Mouse (Mus musculus) heart, adult 2 months (tissue): ENCODE results near the gene Ptger4. TPM values are rescaled to one million over a fixed set of nuclear protein-coding genes. Genes with fewer than 3 reads are reported as not detected.

ENCODE experiments used
- DNase-seq, 2 experiments: peaks; one replicate each; pipeline ENCODE4 v3.0.0; 2021
- H3K27ac ChIP-seq: fragments of 200-600 bp; 2 replicates; pipeline ENCODE4 v1.8.1; 2022
- H3K27me3 ChIP-seq: fragments of 200-500 bp; 2 replicates; pipeline ENCODE4 v1.6.1; 2012; ENCODE audit warnings: mild to moderate bottlenecking, low read length, inconsistent platforms, mixed read lengths; ENCODE audit not compliant: control insufficient read depth, insufficient read depth
- H3K36me3 ChIP-seq: fragments of 200-500 bp; 2 replicates; pipeline ENCODE4 v1.6.1; 2012; ENCODE audit warnings: low read length, inconsistent platforms; ENCODE audit not compliant: control insufficient read depth, insufficient read depth
- H3K4me1 ChIP-seq: fragments of 200-500 bp; 2 replicates; pipeline ENCODE4 v1.6.1; 2011; ENCODE audit warnings: low read length; ENCODE audit not compliant: control insufficient read depth, insufficient read depth
- H3K4me3 ChIP-seq: fragments of 200-600 bp; 2 replicates; pipeline ENCODE4 v1.8.1; 2022
- H3K79me2 ChIP-seq: fragments of 200-500 bp; replicated peaks from 2 replicates; pipeline ENCODE4 v1.6.1; 2012; ENCODE audit warnings: mild to moderate bottlenecking, inconsistent platforms, low read length, moderate library complexity, mixed read lengths; ENCODE audit not compliant: control insufficient read depth, insufficient read depth
- H3K9ac ChIP-seq: fragments of 200-500 bp; 2 replicates; pipeline ENCODE4 v1.6.1; 2012; ENCODE audit warnings: low read depth, mild to moderate bottlenecking, control low read depth, inconsistent platforms, low read length, mixed read lengths
- CTCF ChIP-seq: fragments of 200-600 bp; IDR thresholded peaks from 2 replicates; pipeline ENCODE4 v1.8.1; 2022; ENCODE audit warnings: antibody characterized with exemption, mild to moderate bottlenecking, moderate library complexity
- EP300 ChIP-seq: fragments of 200-500 bp; IDR thresholded peaks from 2 replicates; pipeline ENCODE4 v1.6.1; 2011; ENCODE audit warnings: low read depth, low read length, control low read depth; ENCODE audit not compliant: insufficient read depth
- POLR2A ChIP-seq: fragments of 200-500 bp; IDR thresholded peaks from 2 replicates; pipeline ENCODE4 v1.6.1; 2011; ENCODE audit warnings: mild to moderate bottlenecking, low read depth, low read length, control low read depth; ENCODE audit not compliant: insufficient read depth
- WGBS: fragments of 180-500 bp; shearing (Covaris S2); methylation state at CpG from one replicate; pipeline ENCODE4 v1.1.7; 2018; 5-methylcytosine and 5-hydroxymethylcytosine counted together
- intact Hi-C: fragments of 180-260 bp; cut with DNase I; formaldehyde crosslinking; loops from one replicate; pipeline ENCODE4 v1.15.1; 2025
- polyA plus RNA-seq: library from polyadenylated mRNA; depleted of rRNA; stranded (reverse); fragments of >200 nt; gene quantifications from 2 replicates; pipeline ENCODE4 v1.2.3, GENCODE M21; 2012
- total RNA-seq, 2 experiments: library from RNA; stranded (reverse); gene quantifications; 2 replicates each; pipeline ENCODE4 v1.2.3; 2021

Gene Ptger4
- total and polyA plus RNA-seq, 3 experiments: 1.8 to 2.9 (median 2.8) TPM

DNA sequence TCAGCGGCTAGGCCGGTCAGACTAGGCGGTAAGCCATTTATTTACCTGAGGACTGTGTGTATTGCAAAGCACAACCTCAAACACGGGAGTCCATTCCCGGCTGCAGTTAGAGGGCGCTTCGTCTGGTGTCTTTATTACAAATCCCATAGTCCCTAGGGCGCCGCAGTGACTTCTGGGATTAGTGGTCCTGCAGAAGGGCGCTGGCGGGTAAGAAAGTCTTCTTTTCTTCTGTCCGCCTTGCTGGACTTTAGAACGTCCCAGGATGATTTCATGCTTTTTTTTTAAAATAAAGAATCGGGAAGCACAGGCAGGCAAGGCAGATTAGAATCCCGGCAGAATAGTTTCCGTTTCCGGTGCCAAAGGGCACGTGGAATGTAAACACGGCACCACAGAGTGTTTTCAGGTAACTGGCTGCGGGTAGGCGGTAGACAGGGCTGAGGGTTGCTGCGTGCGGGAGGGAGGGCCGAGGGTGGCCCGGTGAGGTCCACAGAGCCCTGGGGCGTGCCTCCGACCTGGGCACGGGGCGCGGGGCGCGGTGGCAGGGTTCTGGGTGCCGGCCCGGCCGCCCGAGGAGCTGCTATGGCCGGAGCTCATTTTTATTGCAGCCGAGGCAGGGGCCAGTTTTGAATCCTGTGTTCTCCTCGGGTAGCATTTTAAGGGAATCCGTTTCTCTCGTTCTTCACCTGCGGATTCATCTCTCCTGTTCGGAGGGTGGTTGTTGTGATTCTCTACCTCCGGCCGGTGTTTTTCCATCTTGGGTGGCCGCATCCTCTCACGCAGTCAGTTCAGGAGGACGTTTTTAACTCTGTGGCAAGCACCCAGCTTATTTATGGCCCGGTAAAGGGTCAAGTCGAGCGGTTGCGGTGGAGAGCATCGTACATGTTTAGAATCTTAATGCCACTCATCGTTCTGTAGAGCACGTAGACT is 58.4 kb downstream of the Ptger4 start, which contains the start of gene Ttc33:
Ttc33 (plus strand) TSS at position 160 of the 927 bp plus-strand sequence.
- DNase-seq: peak; percentile 84
- Histone ChIP-seq H3K36me3 (peaks cover 9% of the 10 kb centered on the region; the same call in 1 of the 2 replicates), H3K27ac (peak within 1 kb of the TSS; percentile 86), H3K4me3 (peak within 1 kb of the TSS; percentile 84), H3K4me1 (0 out of 2 replicates have a peak, but pooled peaks cover 2% of the 10 kb centered on the region), H3K79me2 (peaks cover 7% of the 10 kb centered on the region), H3K27me3 (no peaks in the 10 kb centered on the region), H3K9ac (peak within 1 kb of the TSS; percentile 98)
- intact Hi-C loops: loop anchor here (1.0 to 2.0 kb wide), 2 partner anchors 42 to 69 kb away; partner anchors contain the start of genes Prkaa1 and Rpl37
- WGBS: under 1% methylated on average over 55 of the region's 55 CpGs
- TF ChIP-seq POLR2A (peak; percentile 65; the same call in 1 of the 2 replicates), EP300 (0 out of 2 replicates have a peak, but pooled peaks have one; percentile 8), CTCF (peak; percentile 62)

DNA sequence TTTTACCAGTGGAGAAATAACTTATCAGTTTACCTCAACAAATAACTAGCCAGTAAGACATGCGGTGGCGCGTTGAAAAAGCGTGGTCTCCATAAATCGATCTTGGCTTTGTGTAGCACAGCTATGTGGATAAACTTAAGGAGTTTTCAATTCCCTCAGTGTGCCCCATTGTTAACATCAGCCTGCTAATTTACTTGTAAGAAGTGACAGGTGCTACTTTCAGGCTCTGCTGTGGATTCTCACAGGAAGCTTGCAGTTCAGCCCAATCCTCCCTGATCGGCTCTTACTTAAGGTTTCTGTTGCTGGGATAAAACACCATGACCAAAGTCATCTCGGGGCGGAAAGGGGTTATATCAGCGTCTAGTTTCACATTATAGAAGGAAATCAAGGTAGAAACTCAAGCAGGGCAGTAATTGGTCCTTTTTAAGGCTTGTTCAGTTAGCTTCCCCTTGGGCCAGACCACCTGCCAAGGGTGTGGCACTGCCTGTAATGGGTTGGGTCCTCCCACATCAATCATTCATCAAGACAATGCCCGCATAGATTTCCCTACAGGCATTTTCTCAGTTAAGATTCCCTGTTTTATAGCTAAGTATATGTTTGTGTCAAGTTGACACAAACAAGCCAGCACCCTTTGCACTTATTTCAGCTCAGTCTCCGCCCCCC is 59.2 kb downstream of the Ptger4 start:
- Histone ChIP-seq H3K4me1 (0 out of 2 replicates have a peak, but pooled peaks cover 2% of the 10 kb centered on the region), H3K27me3 (no peaks in the 10 kb centered on the region), H3K36me3 (peaks cover 7% of the 10 kb centered on the region; the same call in 1 of the 2 replicates), H3K79me2 (peaks cover 5% of the 10 kb centered on the region), H3K4me3 (peak overlapping the region; percentile 84), H3K9ac (peak overlapping the region; percentile 98), H3K27ac (peak overlapping the region; percentile 86)
- 39% methylated on average over 11 of the region's 11 CpGs for WGBS
- DNase-seq: peak in 1 of 2 experiments; percentile 12
- intact Hi-C loops: loop anchor here (1.0 to 2.0 kb wide), 2 partner anchors 41 to 68 kb away; partner anchors contain the start of genes Prkaa1 and Rpl37
- TF ChIP-seq CTCF (no peak), POLR2A (no peak), EP300 (no peak)

DNA sequence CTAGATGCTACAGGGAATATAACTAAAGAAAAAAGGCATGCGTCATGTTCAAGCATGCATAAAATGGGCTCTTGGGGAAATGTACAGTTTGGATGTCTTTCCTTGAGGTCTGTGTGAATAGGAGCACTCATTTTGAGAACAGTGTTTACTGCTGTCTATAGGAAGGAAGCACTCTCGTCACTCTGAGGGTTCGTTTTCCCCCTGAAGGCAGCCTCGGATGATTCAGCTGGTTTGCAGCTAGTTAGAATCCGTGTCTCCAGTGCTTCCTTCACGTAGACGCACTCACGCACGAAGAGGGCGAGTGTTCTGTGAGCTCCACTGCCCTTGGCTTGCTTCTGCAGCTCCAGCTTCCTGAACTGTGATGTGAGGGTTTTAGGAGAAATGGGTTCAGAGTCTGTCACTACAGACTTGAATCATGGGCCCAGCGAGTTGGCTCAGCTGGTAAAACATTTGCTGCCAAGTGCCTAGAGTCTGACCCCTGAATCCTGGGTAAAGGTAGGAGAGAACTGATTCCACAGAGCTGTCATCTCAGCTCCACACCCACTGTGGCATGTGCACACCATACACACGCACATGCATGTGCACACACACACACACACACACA is 70.7 kb downstream of the Ptger4 start:
- H3K4me3 ChIP-seq: no peak overlapping the region
- peaks cover 9% of the 10 kb centered on the region; the same call in 1 of the 2 replicates for H3K36me3 ChIP-seq
- H3K4me1 ChIP-seq: no peaks in the 10 kb centered on the region
- no peak for DNase-seq
- H3K27ac ChIP-seq: no peak overlapping the region
- 84% methylated on average over 12 of the region's 12 CpGs for WGBS
- TF ChIP-seq CTCF (no peak), POLR2A (no peak), EP300 (no peak)
- H3K9ac ChIP-seq: no peak overlapping the region
- H3K79me2 ChIP-seq: no peaks in the 10 kb centered on the region
- H3K27me3 ChIP-seq: no peaks in the 10 kb centered on the region
- intact Hi-C loops: no loop called here

DNA sequence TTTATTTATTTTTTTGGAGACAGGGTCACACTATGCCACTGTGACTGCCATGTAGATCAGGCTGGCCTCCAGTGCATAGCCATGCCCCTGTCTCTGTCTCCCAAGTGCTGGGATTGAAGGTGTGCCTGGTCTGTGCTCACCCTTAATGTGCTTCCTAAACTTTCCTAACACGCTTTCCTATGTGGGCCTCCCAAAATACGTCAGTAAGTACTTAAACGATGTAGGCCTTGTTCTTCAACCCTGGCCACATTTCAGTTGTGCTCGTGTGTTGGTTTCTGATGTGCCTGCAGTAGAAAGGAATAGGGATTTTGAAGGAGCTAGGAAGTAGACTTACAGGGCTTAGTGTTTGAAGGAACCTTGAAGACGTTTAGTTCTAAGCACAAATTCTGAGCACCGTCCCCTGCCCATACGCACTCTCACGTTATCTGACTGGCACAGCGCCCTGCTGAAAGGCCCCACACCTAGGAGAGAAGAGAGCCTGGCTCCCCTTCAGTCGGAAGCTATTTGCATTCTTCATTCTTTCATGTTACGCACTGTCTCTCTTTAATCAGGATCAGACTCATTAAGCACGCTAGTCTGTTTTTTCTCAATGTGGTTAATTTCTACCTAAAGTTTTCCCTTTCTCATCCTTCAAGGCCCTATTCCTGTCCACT is 78.7 kb downstream of the Ptger4 start:
- WGBS: 77% methylated on average over 12 of the region's 12 CpGs
- Histone ChIP-seq H3K79me2 (no peaks in the 10 kb centered on the region), H3K36me3 (no peaks in the 10 kb centered on the region), H3K27ac (no peak overlapping the region), H3K27me3 (no peaks in the 10 kb centered on the region), H3K4me1 (no peaks in the 10 kb centered on the region), H3K9ac (no peak overlapping the region), H3K4me3 (no peak overlapping the region)
- DNase-seq: no peak
- intact Hi-C loops: no loop called here
- no peak for TF ChIP-seq EP300
- TF ChIP-seq CTCF: no peak
- no peak for TF ChIP-seq POLR2A

DNA sequence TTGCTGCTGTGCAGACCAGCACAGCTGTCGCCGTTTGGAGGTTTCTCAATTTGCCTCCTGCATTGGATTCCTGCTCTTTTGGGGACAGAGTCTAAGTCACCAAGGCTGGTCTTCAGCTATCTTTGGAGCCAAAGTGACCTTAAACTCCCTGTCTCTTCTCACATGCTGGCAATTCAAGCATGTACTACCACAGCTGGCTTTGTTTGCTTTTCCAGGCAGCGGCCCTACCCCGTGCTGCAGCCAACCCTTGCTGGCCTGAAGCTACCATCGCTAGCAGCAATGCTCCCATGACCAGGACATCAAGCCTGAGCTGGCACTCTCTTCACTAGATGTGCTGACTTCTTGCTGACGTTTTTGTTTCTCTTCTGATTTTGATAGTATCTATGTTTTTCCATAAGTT is 85.2 kb downstream of the Ptger4 start:
- Histone ChIP-seq H3K27me3 (no peaks in the 10 kb centered on the region), H3K4me3 (no peak overlapping the region), H3K79me2 (peaks cover 6% of the 10 kb centered on the region; the same call in 1 of the 2 replicates), H3K36me3 (peaks cover 3% of the 10 kb centered on the region), H3K4me1 (peaks cover 19% of the 10 kb centered on the region), H3K9ac (no peak overlapping the region), H3K27ac (peak overlapping the region; percentile 15)
- DNase-seq: peak; percentile 40 to 54
- WGBS: 33% methylated on average over 6 of the region's 6 CpGs
- TF ChIP-seq EP300 (no peak), POLR2A (no peak), CTCF (no peak)
- intact Hi-C loops: no loop called here
